Mouse (Mus musculus): ENCODE results near the gene Pygl. TPM values are rescaled to one million over a fixed set of nuclear protein-coding genes. Genes with fewer than 3 reads are reported as not detected.

The Pygl gene
- total RNA-seq (2022) = 1 to 10 TPM in 3 of 4 experiments, under 1 TPM in 1; 0.92 to 1.8 (median 1.4) TPM

DNA sequence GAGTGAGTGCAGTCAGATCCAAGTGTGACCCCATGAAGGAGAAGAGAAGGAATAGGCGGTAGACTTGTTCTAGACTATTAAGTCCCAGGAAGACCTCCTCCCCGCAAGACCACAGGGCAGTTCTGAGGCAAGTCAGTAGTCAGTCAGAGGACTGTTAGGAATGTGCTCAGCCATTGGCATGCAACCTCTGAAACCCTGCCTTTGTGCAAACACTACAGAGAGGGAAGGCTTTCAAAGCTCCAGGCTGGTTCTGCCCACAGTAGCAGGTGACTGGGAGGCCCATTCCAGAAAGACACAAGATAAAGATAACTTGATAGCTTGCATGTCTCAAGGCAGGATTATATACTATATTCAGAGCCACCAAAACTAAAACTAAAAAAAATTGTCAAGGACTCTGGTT is at the start of gene Pygl:
TSS of gene Pygl (minus strand) at position 195 of the 400 bp plus-strand sequence.
- DNase-seq (ENCODE audit: low spot score in 2 of 2) = no peak

DNA sequence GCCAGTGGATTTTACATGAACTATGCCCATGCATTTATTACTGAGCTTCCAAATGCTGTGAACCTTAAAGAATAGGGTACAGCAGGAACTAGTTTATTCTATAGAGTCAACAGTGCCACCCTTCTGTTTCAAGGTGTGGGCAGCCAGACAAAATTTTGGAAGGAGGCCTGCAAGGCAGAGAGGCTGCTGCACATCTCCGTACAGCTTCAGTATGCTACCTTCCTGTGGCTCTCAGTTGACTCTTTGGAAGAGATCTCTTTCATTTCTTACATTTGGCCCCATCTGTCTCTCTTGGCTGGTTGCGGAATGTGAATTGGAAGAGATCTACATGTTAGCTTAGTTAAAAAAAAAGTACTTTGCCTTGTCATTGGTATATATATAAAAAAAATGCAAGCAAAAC is 49.6 kb upstream of the Pygl start:
- DNase-seq (ENCODE audit: low spot score in 2 of 2) = no peak

DNA sequence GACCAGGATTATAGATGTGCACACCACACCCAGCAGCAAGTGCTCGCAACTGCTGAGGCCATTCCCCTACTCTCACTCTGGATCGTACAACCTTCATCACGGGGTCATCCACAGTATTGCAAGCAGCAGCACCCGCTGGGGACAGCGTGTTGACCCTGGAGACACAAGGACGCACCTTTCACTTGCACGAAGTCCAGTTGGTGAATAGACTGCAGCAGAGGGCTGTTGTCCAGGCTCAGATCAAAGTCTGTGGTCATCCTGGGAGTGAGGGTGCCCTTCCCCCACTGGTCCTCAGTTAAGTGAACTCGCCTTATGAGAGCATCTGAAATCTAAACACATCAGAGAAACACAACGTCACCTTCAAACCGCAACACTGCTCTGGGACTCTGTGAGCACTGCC is 49.1 kb upstream of the Pygl start:
- DNase-seq (ENCODE audit: low spot score in 2 of 2) = no peak

DNA sequence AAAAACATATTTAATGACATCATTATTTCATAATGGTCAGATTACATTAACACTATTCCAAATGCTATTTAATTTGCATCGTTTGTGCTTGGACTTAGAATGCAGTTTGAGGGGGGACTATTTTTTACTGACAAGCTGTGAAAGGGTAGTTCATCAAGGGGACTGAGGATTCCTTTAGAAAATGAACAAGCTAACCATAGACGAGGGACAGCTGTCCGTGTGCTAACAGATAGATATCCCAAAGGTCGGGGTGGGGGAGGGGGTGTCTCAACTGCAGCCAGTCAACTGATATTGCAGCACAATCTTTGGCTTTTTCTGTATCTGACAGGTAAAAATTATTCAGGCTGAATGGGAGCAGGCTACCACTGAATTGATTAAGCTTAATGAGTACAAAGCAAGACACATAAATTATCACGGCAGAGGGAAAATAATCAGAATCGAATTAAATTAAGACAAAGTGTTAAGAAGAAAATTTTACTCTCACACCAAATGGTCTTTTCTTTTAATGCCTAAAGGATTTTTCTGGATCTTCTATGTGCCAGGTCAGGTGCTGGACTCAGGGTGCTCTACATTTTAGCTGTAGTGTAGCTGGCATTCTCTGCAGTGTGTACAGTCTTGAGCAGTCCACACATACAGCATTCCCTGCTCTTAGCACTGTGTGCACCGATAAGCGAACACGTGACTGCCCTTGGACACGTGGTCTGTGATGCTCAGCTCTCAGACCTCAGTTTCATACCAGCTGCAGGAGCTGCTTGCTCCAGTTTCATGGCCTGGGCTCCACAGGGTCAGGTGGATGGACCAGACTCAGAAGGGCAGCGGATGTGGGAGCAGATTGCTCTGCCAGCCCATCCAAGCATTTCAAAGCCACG is 46.0 kb upstream of the Pygl start:
- DNase-seq (ENCODE audit: low spot score in 2 of 2) = no peak

DNA sequence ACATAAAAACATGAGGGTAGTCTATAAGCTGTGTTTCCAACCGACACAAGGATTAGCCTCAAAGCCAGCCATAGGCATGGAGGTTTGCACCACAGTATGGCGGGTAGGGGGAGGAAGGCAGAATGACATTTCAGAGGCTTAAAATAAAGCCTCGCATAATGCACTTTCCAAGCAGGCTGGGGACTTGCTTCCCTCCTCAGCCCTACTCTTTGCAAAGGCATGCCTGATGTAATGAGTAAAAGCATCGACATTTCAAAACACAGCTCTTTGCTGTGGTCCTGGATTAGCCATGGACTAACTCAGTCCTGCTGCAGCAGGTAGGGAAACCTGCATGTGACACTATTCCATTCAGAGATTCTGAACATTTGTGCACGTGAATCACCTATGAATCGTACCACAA is 38.4 kb upstream of the Pygl start:
- no peak for DNase-seq (ENCODE audit: low spot score in 2 of 2)

- no peak for DNase-seq (ENCODE audit: low spot score in 2 of 2)
Measured at GRCm38 (mm10) chr12:70267314-70267713, 36.0 kb upstream of the Pygl start.

- no peak for DNase-seq (ENCODE audit: low spot score in 2 of 2)
Measured at GRCm38 (mm10) chr12:70266494-70266931, 35.2 kb upstream of the Pygl start.

GRCm38 (mm10) chr12:70263721-70264120 is 32.4 kb upstream of the Pygl start:
- DNase-seq (ENCODE audit: low spot score in 2 of 2) = no peak

- DNase-seq (ENCODE audit: low spot score in 2 of 2) = no peak
Measured at GRCm38 (mm10) chr12:70262271-70262953, 31.1 kb upstream of the Pygl start.

DNA sequence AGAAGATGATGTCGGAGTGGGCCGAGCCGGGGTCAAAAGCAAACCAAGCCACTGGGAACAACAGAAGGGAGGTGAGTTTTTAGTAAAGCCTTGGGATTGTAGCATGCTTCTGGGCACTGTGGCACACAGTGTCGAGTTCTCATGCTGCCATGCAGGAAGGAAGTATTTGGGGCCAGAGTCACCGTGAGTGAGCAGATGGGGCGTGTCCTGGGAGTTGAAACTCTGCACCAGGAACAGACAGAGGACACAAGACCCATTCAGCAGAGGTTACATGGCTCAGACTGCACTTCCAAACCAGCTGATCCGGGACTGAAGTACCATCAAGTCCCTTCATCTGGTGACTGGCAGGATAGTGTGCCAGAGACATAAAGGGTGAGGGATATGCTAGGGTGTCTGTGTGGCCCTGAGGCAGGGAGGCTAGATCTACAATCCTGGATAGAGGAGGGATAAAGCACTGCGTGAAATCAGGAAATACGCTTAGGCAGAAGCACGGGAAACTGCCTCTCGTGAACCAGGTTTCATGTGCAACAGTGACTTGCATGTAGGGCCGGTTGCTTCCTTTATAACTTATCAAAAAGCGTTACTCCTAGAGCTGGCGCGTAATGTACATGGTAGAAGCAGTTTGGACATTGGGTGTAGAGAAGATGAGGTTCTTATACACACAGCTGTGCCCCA is 20.1 kb upstream of the Pygl start:
- DNase-seq (ENCODE audit: low spot score in 2 of 2) = no peak

- DNase-seq (ENCODE audit: low spot score in 2 of 2) = no peak
Measured at GRCm38 (mm10) chr12:70249616-70250157, 18.4 kb upstream of the Pygl start.

DNA sequence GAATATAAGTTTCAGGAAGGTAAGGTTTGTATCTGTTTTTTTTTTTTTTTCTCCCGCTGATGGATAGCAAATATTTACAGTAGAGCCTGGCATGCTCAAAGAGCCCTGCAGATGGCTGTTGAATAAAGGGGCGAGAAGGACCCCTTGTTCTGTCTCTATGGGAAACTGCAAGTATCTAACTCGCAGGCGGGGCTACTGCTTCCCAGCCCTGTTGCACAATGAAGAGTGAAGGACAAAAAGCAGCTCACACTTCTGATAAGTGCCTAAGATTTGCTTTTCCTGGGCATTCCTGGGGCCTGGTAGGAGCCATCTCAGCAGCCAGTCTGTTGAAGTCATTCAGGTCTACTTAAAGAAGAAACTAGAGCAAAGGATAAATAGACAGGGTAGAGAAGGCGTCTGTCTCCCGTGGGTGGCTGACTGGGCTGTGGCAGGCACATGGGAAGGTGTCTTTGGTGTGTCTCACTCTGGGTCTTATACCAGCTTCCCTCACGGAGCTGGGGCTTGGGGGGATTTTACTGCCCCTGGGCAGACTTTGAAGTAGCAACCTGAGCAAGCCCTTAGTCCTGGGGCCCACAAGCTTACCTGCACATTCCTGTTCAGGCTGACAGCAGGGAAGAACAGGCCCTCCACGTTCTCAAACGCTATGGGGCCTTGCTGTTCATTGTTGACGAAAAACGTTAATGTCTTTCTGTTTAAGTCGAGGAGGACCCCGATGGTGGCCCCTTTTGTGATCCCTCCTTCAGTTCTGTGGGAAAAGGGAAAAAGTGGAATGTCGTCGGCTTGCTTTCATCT is 16.6 kb upstream of the Pygl start:
- no peak for DNase-seq (ENCODE audit: low spot score in 2 of 2)

- DNase-seq (ENCODE audit: low spot score in 2 of 2) = peak in 1 of 2 experiments; percentile 0
Measured at GRCm38 (mm10) chr12:70242550-70242949, 11.3 kb upstream of the Pygl start.

DNA sequence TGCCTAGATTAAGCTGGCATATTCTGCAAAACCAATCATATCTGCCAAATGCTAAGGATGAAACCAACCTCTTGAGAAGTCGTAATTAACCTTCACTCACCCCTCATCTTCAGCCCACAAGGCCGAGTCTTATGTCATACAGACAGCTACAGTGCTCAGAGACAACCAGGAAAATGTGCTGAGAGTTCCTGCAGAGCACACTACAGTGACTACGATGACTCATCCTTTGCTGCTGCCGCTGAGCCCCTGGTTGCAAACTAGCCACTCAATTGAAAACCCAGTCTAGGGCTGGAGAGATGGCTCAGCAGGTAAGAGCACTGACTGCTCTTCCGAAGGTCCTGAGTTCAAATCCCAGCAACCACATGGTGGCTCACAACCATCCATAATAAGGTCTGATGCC is 8.5 kb upstream of the Pygl start:
- no peak for DNase-seq (ENCODE audit: low spot score in 2 of 2)

GRCm38 (mm10) chr12:70238604-70239003 is 7.3 kb upstream of the Pygl start:
- DNase-seq (ENCODE audit: low spot score in 2 of 2) = no peak

- DNase-seq (ENCODE audit: low spot score in 2 of 2) = peak; percentile 27 to 33
Measured at GRCm38 (mm10) chr12:70234938-70235484, 3.7 kb upstream of the Pygl start.

DNA sequence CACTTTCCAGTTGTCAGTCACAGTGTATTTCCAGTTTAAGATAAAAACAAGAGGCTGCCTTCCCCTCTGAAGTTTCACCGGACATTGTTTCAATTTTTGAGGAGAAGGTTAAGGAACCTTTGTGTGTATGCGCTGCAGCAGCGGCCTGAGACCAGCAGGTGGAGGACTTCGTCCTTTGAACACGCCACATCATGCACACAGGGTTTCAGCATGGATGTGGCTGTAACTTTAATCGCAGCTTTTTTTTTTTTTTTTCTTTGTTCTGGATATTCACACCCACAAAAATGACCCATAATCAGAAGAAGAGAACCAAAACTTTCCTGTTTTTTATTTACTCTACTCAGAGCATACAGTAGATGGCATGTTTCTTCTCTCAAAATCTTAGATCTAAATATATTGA is 3.1 kb upstream of the Pygl start:
- no peak for DNase-seq (ENCODE audit: low spot score in 2 of 2)

DNA sequence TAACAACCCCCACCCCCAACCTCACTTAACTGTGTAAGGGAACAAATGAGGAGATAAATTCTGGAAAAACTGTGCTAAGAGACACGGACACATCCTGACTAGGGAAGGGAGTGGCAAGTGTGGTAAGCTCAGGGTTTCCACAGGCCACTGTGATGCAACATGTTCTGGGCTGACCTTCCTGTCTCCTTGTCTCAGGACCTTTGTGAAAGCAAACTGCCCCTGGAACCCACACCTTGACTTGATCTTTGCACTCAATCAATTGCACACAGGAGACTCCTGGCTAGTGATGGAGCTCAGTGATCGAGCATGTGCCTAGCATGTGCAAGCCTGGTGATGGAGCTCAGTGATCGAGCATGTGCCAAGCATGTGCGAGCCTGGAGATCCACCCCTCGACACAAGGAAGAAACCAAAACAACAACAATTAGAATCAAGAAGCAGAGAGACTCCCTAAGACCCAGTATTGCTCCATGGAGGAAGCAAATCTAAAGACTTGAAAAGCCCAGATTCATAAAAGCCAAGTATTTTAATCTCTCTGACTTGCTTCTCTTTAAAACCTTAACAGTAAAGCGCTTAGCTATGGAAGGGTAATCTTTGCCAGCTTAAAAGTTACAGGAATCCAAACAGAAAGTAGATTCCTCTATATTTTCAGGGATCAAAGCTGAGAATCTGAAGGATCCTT is 2.5 kb upstream of the Pygl start:
- DNase-seq (ENCODE audit: low spot score in 2 of 2) = no peak

- DNase-seq (ENCODE audit: low spot score in 2 of 2) = no peak
Measured at GRCm38 (mm10) chr12:70232020-70232544, 794 bp upstream of the Pygl start.

- no peak for DNase-seq (ENCODE audit: low spot score in 2 of 2)
Measured at GRCm38 (mm10) chr12:70228155-70228554, 3.1 kb downstream of the Pygl start.
